Mouse (Mus musculus) frontal cortex, adult (tissue): ENCODE results near the gene Cct7.

Source experiments
- ATAC-seq: cut with Nextera tagmentation; 2 replicates; pipeline ENCODE4 v1.9.2; 2017; ENCODE audit warnings: mild to moderate bottlenecking, moderate library complexity, mixed read lengths; ENCODE audit not compliant: low TSS enrichment

The Cct7 gene

GRCm38 (mm10) chr6:85452411-85452665 lies 1.0 kb downstream of the Cct7 start:
- ATAC-seq, result no peak

DNA sequence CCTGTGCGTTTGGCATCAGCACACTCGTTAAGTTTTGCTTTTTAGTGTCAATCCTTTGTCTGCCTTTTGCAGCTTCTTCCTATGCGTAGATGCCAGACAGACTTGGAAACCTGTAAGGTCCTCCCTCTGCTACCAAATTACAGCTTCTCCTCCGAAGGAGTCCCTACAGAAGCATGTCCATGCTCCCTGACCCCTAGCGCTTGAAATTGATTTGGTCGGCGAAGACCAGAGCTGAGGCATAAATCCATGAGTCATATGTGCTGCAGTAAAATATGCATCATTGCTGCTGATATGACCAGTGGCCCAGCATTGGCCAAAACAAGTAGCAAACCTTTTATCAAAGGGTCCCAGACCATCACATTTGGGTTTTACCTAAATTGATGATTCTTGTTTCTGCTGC lies 1.5 kb downstream of the Cct7 start:
- no peak for ATAC-seq

DNA sequence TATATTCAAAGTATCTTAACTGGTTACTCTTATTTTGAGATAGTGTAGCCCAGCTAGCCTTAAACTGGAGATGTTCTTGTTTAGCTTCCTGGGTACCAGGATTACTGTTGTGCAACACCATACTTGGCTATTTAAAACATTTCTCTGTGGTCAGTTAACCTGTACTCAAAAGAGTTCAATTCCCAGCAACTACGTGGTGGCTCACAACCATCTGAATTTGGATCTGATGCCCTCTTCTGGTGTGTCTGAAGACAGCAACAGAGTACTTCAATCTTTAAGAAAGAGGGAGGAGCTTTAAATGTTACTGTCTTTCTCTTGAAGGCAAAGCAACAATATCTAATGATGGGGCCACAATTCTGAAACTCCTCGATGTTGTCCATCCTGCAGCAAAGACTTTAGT lies 8.3 kb downstream of the Cct7 start:
- no peak for ATAC-seq

DNA sequence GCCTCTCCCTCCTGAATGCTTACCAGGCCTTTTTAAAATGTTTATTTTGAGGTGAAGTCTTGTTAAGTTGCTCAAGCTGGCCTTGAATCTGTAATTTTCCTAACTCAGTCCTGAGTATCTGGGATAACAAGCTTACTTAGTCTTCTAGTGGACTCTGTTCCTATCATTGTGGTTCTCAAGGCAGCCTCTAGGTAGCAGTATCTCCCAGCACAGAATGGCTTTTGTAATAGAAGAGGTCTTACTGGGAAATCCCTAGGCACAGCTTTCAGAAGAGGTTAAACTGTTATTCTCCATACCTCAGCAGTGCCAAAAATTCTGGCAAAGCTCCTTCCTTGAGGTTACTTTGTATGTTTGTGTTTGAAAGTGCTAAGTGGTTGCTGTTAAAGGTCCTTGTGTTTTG lies 14.1 kb downstream of the Cct7 start:
- peak; percentile 41; the same call in 1 of the 2 replicates for ATAC-seq

DNA sequence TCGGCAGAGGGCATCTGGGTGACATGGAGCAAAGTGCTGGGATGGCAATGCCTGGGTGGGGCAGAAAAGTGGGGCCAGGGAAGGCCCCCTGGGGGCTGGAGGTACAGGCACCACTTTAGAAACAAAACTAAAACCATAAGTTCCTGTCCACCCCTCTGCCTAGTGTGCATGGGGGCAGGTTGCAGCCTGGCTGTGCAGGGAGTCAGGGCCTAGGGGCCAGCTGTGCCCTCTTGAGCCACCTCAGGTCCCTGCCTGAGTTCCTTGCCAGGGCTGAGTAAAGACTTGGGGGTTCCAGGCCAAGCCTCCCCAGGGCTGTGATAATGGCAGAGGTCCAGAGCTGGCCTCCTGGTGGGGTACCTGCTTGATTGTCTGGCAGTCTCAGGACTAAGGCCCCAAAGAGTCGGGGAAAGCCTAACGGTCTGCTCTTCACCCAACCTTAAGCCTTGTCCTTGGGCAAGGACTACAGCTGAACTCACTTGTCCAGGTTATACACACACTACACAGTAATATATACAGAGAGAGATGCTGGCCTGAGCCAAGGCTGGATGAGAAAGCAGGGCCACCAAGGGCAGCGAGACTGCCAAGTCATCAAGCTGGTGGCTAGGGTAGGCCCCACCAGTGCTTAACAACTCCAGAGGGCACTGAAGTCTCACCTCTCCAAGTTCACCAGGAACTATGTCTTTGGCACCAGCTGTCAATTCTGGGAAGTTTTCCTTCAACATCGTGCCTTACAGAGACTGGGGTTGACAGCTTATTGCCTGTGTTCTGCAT lies 18.5 kb downstream of the Cct7 start:
- no peak for ATAC-seq

DNA sequence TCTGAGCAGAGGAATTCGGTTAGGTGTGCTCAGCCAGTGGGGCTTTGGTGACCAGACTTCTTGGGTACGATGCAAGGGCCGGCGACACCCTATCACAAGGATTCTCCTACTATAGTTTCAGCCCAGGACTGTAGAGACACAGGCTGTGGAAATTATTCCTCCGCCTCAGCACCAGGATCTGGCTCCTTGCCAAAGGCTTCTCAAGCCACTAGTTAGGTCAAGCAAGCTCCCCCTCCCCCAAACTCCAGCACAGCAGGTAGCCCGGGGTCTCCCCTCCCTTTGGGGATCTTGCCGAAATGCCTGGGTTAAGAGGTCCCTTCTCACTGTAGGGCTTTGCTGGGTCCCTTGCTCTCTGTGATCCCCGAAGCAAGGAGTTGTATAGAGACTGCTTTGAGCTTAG lies 20.6 kb downstream of the Cct7 start:
- no peak for ATAC-seq

GRCm38 (mm10) chr6:85472542-85472941 lies 21.2 kb downstream of the Cct7 start:
- no peak for ATAC-seq

DNA sequence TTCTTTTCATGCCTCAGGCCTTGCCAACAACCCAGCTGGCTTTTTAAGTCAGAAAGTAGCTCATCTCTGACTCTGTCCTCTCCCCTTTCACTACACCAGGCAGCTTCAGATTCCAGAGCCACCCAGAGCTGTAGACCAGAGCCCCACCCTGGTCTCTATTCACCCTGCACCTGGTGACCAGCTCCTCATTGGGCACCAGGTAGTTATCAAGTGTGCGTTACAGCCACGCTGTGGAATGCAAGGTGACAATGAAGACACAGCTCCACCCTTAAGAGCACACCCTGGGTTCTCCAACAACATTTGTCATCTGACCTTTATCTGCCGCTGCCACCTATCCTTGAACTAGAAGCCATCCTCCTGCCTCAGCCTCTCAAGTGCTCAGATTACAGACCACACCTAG lies 24.3 kb downstream of the Cct7 start:
- ATAC-seq, result no peak

GRCm38 (mm10) chr6:85477366-85477917 lies 26.1 kb downstream of the Cct7 start:
- ATAC-seq, result no peak

DNA sequence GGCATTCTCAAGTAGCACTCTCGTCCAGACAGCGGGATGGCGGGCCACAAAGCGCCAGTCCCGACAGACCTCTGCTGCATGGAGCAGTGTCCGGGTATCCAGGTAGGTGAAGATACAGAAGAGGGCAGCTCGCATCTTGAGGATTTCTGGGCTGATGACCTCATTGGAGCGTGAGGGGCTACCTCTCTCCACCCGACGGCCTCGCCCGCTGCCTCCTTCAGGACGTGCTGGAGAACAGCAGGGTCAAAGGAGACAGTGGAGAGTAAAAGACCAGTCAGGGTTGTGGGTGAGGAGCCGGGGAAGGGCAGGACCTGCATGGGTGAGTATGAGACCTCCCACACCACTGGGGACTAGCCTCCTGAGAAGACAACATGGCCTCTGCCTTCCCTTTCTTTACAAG lies 27.1 kb downstream of the Cct7 start:
- no peak for ATAC-seq

GRCm38 (mm10) chr6:85479979-85480378 lies 28.7 kb downstream of the Cct7 start:
- peak; percentile 46 for ATAC-seq

GRCm38 (mm10) chr6:85480685-85481084 lies 29.4 kb downstream of the Cct7 start:
- ATAC-seq, result no peak

- peak; percentile 32; the same call in 1 of the 2 replicates for ATAC-seq
Observed at GRCm38 (mm10) chr6:85483843-85484721, 32.8 kb downstream of the Cct7 start.

- no peak for ATAC-seq
Observed at GRCm38 (mm10) chr6:85485738-85486137, 34.4 kb downstream of the Cct7 start.

GRCm38 (mm10) chr6:85488510-85488909 lies 37.2 kb downstream of the Cct7 start:
- ATAC-seq, result no peak

GRCm38 (mm10) chr6:85489717-85490116 lies 38.4 kb downstream of the Cct7 start:
- no peak for ATAC-seq

DNA sequence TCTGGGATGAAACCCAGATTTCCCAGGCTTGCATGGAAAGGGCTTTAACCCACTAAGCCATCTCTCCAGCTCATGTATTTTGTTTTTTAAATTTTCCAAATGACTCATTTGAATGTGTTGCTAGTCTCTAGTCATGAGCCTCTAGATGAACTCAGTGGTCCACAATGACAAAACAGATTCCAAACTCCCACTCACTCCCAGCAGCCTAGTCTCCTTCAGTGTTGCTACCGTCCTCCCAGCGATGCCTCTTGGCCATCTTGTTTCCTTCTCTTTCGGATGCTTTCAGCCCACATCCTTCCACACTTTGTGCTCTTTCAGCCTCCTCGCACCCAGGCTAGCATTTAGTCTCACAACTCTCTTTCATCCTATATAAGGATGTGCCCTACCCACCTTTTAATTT lies 38.9 kb downstream of the Cct7 start:
- peak; percentile 60; the same call in 1 of the 2 replicates for ATAC-seq

DNA sequence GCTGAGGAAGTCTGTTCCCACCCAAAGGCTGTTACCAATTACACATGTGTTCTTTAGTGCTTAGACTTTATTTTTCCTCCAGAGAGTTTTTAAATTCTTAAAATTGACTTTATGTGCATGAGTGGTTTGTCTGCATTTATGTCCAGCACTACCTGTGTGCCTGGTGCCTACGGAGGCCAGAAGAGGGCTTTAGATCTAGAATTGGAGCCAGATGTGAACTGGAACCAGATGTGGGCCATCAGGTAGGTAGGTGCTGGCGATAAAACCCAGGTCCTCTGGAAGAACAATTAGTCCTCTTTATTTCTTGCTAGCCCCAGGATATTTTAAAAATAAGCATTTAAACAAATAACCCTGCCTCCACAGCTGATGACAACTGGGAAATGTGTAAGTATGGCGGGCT lies 40.3 kb downstream of the Cct7 start:
- ATAC-seq, result no peak

DNA sequence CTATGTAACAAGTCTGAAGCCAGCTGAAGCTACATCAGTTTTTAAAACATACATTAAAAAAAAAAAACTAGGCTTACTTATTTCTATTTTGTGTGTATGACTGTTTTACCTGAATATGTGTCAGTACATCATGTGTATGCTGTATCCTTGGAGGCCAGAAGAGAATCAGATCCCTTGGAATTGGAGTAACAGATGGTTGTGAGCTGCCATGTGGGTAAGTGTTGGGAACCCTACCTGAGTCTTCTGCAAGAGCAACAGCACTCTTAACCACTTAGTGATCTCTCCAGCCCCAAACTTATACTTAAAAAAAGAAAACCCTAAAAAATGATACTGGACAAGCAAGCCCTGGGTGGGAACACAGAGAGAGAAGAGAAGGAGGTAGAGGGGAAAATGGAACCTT lies 45.7 kb downstream of the Cct7 start:
- ATAC-seq, result no peak

DNA sequence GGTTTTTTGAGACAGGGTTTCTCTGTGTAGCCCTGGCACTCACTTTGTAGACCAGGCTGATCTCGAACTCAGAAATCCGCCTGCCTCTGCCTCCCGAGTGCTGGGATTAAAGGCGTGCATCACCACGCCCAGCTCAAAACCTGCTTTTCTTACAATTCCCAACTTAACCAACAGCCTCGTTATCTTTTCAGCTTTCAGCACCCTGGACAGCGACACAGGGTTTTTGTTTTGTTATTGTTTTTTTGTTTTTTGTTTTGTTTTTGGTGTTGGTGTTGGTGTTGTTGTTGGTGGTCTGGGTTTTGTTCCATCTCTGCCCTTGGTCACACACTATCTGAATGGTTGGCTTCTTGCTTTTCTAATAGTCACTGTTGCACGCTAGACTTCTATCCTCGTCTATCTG lies 46.8 kb downstream of the Cct7 start:
- ATAC-seq, result no peak

GRCm38 (mm10) chr6:85500416-85500815 lies 49.1 kb downstream of the Cct7 start:
- no peak for ATAC-seq

- ATAC-seq, result peak; percentile 19
Observed at GRCm38 (mm10) chr6:85501571-85502102, 50.3 kb downstream of the Cct7 start.
